Mouse (Mus musculus) ES-E14 (cell line): Measurements from ENCODE around the gene Naxe.

Source experiments
- CHD2 ChIP-seq: IDR thresholded peaks from 2 replicates; pipeline ENCODE4 v1.6.1; 2014; ENCODE audit warnings: mild to moderate bottlenecking, low read depth, low read length, inconsistent platforms
- MAFK ChIP-seq: IDR thresholded peaks from 2 replicates; pipeline ENCODE4 v1.6.1; 2014; ENCODE audit warnings: mild to moderate bottlenecking, low read depth, low read length, inconsistent platforms; ENCODE audit not compliant: insufficient read depth

- TF ChIP-seq CHD2 (no peak), MAFK (no peak)
These were observed 29.4 kb upstream of the Naxe start for GRCm38 (mm10) chr3:88087688-88088087.
